Mouse (Mus musculus): ENCODE results near the gene Zfp36l2.
"Not testable (repeated sequence)": the region's sequence is repeated elsewhere in the genome, so short reads cannot be mapped to it uniquely, and the experiment has no call there.

The Zfp36l2 gene

DNA sequence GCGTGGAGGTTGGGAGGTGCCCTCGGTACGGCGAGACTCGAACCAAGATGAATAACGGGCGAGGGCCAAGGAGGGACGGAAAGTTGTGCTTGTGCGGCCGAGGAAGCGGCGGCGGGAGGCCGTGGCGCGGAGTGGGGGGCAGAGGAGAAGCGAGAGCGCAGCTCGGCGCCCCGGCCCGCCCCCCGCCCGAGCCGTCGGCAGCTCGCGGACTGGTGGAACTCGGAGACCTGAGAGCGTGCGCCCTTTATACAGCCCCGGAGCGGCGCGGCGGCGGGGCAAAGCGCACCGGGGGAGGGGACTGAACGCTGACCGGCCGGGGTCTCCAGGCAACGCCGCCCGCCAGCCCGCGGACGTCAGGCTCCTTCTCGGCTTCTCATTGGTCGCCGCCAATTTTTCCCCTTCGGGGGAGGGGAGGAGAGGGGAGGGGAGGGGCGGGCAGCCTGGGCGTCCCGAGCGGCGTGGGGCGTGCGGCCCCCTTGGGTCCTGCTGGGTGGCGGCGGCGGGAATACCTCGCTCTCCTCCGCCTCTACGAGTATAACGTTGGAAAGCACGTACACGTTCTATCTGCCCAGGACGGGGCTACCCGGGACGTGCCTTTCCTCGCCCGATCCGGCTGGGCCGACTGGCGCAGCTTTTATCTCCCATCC is at the start of gene Zfp36l2:
TSS of gene Zfp36l2 (minus strand) at position 221 of the 647 bp plus-strand sequence.
- peak; percentile 97 for DNase-seq

DNA sequence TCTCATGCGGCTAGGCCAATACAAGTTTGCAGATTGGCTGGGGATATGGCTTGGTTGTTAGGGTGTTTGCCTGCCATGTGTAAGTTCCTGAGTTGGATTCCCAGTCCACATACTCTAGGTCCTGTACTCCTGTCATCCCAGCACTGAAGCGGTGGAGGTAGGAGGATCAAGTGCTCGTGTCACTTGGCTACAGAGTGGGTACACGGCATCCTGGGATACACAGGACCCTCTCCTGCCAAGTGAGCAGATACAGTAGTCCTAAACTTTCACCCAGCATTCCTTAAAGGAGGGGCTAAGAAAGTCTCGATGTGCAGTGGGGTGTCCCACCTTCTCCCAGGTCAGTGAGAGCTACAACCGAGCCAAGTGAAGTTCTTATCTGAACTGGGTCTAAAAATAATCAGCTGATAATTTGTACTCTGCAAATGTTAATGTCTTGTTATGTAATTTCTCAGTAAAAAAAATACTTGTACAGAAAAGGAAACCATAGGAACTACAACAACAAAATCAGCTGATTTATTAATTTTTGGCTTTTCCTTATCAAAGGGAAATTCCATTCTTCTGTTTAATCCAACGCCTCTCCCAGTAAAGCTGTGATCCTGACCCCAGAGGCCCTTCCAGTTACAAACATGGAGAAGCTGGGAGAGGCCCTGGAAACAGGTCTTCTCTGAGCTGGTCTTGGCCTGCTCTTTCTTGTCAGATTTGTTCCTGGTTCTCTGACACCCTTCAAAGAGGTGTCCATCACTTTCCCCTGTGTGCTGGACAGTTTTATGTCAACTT is 49.2 kb upstream of the Zfp36l2 start:
- DNase-seq, result no peak

DNA sequence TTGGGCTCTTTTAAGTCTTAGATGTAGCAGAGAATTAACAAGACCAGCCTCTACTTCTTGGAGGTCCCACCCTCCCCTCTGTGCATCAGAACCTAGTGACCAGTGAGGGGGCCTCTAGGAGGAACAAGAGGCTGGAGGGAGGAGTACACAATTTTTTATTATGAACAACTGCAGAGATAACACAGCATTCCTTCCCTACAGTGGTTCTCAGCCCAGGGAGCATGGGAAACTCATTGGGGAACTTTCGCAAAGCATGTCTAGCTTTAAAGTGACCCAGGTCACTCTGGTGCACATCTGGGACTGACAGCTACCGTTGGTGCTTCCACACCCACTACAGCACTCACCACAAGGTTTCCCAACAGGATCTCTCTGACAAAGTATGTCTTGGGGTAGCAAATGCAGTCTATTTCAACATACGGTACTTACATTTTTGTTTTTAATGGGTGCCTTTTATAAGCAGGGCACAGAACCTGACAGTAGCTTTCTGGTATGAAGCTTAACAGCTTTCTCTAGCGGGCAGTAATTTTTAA is 47.7 kb upstream of the Zfp36l2 start:
- no peak for DNase-seq

DNA sequence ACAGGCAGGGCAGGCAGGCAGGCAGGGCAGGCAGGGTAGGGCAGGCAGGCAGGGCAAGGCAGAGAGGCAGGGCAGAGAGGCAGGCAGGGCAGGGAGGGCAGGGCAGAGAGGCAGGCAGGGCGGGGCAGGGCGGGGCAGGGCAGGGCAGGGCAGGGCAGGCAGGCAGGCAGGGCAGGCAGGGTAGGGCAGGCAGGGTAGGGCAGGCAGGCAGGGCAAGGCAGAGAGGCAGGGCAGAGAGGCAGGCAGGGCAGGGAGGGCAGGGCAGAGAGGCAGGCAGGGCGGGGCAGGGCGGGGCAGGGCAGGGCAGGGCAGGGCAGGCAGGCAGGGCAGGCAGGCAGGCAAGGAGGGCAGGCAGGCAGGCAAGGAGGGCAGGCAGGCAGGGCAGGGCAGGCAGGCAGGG is 47.0 kb upstream of the Zfp36l2 start:
- not testable (repeated sequence) for DNase-seq

DNA sequence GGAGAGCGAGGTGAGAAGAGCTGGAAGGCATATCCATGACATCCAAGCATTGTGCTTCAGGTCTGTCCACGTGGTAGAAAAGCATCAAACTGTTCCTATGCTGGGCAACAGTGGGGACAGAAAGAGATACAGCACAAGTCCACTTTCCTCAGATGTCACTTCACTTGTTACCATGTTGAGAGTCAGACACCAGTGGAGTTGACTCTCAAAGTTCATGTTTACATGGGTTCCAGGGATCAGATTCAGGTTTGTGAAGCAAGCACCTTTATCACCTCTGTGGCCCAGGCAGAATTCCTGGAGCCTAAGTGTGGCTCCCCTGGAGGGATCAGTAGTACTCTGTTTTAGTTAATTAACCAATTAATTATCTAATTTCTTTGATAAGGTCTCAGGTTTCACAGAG is 46.0 kb upstream of the Zfp36l2 start:
- DNase-seq, result no peak

DNA sequence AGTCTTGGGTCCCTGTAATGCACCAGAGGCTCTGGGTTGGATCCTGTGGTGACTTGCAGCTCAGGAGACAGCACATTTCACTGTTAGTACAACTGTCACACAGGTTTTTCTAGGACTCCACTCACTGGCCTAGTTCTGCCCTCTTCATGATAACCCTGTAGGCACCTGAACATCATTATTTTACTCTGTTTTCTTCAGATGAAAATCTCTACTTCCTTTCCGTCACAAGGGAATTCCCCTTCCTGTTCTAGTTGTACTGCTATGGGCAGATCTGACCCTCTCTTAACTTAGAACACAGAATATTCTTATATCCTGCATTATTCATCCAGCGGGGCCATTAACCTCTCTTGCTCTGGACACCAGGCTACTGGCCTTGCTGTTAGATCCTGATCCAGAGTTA is 43.6 kb upstream of the Zfp36l2 start:
- DNase-seq, result no peak

DNA sequence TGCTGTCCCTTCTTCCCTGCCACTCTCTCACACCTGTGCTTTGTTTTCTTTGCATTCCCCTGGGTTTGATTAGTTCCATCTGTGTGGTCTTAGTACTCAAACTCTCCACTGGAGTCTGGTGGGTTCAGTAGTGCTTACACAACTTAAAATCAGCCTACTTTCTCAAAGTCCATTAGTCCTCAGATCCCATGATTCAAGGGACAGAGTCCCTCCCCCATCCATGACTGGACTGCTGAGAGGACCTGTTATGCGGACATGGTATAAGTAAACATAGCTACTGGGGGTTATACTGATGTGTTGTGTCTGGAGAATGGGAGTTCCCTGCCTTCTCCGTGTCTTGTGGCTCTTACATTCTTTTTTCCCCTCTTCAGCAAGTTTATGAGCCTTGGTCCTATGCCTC is 40.5 kb upstream of the Zfp36l2 start:
- DNase-seq, result peak; percentile 45

DNA sequence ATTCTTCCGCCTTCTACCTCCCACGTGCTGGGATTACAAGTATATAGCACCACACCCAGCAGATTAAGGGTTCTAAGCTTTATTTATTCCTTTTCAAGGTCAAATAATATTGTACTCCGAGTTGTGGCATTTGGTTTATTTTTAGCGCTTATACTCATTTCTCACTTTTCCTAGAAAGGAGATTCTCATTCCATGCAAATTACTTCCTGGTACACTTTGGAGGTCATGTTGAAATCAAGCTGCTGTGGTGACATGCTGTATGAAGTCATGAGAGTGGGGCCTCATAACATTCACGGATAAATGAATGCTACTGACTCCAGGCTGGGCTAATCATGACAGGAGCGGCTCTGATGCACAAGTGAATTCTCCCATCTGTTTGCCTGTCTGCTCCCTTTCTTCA is 38.9 kb upstream of the Zfp36l2 start:
- no peak for DNase-seq

DNA sequence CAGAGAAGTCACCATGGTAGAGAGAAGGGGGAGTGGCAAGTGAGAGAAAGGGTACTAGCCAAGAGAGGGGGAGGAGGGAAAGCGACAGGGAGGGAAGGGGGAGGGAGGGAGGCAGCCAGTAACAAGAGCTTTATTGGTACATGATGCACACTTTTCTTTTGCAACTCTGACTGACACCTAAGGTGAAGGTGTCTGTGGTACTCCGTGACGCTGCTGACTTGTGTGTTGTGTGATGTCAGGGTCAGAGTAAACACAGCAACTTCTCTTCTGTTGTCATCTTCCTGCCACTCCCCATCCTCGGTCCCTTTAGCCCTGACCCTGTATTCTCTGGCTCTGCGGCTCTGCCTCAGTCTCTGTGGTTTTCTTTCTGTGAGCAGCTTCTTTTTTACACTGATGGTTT is 38.5 kb upstream of the Zfp36l2 start:
- DNase-seq, result no peak

DNA sequence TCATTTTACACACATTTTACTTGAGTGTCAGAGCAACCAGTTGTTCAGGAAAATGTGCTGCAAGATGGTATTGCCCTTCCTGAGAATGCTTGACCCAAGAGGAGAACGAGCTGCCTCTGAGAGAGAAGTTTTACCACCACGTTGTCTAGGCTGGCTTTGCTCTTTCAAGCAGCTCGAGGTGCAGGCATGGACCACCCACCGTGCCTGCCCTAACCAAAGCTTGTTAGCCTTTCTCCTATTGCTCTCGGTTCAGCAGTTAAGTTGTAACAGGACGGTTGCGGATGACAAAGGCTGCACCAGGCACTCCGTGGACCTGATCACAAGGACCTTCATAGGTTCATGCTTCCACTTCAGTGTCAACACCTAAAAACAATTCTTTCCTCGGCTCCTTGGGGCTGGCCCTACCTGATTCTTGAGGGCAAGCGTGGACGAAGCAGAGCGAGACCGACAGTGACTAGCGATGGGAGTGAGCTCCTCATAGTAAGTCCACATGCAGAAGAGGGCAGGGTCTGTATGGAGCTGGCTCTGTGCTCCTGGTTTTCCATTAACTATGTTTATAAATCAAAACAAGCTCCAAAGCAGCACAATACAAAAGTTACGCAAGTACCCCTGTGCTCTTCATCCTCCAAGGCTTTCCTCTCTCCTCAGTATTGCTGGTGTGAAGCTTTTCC is 36.6 kb upstream of the Zfp36l2 start:
- peak; percentile 49 for DNase-seq

DNA sequence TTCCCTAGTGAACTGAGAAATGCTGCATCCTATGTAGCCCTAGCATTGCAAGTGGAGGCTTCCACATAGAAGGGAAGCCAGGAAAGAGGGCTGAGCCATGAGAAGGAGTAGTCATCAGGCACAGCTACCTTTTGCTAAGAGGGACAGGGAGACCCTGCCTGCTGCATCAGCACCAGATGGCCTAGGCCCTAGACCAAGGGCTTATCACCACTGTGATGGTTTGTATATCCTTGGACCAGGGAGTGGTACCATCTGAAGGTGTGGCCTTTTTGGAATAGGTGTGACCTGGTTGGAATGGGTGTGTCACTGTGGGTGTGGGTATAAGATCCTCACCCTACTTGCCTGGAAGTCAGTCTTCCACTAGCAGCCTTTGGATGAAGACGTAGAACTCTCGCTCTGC is 31.1 kb upstream of the Zfp36l2 start:
- not testable (repeated sequence) for DNase-seq

DNA sequence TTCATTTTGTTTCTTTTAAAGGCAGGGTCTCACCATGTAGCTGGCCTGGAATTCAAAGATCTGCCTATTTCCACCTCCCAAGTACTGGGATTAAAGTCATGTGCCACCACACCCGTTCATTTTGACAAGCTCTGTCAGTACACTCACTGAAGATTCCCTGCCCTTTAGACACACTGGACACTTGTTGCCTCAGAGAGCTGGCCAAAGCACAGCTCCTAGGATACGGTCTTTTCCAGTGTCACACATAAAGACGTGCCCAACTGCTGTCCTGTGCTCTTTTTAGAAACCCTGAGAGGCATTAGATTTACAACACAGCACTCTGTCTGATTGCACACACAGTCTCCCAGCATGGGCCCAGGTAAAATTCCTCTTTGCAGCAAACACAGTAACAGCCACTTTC is 29.9 kb upstream of the Zfp36l2 start:
- no peak for DNase-seq

DNA sequence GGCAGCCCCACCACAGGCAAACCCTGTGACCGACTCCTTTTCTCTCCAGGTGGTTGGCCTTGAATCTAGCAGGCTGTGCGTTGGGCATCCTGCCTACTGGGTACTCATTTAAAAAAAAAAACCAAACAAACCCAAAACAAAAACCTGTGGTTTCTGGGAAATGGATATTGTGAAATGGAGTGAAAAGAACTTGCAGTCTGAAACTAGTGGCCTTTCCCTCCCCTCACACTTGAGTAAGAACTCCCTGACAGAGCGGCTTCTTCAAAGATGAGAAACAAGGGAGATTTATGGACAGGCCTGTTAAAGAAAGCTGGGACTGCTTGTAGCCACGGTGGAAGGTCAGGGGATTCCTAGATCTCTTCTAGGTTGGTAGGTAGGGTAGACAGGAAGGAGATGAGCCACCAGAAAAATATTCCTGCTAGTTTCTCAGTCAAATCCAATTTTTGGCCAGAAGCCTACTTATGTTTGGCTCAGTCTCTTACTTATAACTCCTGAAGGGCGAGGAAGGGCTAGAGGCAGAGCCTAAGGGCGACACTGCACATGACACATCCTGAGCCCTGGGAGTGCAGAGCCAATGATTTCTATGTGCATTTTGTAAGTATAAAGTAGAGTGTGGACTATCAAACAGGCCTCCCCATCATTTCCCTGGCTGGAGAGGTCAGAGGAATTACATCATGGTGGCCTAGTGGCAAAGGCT is 27.7 kb upstream of the Zfp36l2 start:
- DNase-seq, result no peak

DNA sequence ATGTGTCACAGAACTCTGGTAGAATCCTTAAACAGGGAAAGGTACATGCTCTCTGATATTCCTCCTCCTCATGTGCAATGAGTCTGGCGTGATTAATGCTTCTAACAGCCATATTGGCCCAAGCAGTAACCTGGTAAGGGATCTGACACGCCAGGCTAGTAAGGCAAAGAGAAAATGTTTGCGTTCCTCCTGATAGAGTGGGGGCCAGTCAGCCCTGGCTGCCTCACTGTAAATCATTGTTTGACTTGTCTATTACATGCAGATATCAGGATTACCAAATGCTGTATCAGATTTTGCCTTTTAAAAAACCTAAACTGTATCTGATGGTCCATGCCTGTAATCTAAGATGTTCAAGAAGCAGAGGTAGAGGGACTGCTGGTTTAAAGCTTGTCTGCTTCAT is 25.7 kb upstream of the Zfp36l2 start:
- DNase-seq, result no peak

DNA sequence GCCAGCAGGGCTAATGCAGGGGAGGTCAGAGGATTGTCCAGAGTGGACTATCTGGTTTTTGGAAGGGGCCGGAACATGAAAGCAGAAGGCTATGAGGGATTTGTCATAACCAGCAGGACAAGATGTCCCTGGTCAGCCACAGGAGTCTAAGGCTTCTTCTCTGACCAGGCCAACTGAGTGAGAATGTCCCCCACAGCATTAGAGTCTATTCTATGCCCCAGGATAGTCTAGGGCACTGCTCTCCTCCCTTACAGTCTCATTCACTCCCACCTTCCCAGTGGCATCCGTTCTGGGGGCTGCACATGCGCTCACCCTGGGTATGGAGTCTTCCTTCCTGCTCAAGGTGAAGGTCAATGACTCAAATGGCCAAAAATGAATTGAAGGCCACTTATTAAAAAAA is 19.9 kb upstream of the Zfp36l2 start:
- no peak for DNase-seq

DNA sequence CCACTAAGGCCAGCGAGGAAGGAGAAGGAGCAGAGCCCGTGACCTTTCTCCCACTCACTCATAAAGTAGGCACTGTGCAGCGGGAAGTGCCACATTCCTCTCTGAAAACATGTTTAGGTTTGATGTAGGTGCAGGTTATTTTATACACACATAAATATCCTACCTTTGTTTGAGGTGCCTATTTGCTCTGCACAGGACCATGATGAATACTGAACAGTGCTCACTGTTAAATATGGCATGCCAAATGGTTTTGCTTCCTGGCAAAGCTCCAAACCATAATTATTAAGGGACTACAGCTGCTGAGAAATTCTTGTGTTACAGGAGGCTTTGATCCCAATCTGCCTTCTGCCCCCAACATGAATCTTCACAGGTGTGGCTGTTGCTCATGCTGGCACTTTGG is 18.5 kb upstream of the Zfp36l2 start:
- no peak for DNase-seq

DNA sequence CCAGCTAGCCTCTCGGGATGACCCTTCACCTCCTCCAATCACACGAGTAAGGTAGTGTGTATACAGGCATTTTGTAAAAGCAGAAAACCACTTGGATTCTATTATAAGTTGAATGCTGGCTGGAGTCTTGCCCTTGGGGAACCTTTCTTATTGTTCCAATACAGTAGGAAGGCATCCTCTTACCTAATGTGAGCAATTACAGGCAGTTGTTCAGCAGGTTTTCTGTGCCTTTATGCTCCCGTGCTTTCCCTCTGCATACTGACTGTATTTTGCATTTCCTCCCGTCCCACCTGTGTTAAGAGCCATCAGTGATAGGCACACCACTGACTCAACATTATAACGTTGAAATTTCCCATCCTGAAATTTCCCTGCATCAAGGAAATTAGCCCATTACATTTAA is 17.2 kb upstream of the Zfp36l2 start:
- no peak for DNase-seq

DNA sequence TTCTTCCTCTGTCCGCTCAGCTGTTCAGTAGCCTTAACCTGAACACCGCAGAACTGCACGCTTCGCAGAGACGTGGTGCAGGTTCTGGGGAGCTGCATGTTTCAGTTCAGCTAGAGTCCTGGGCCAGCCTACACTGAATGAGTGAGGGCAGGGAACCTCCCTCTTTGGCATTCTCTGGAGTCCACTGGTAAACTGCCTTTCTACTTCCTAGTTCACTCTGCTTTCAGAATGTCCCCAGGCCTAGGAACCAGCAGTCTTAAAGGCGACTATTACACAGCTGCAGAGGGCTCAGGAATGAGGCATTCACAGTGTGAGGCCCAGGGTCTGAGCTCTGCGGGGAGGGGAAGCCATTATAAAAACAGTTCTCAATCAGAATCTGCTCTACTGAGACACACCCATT is 15.6 kb upstream of the Zfp36l2 start:
- DNase-seq, result no peak

DNA sequence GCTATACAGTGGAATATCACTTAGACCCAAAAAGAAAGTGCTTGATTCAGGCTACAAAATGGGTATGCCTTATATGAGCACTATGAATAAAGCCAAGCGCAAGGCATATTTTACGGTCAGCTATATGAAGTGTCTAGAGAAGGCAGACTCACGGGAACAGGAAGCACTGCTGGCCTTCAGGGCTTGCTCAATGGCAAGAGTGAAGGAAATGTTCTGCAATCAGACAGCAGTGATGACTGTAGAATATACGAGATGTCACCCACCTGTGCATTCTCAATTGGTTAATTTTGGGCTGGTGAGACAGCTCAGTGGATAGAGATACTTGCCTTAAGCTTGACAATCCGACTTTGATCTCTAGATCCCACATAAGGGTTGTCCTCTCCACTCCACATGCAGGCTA is 13.4 kb upstream of the Zfp36l2 start:
- DNase-seq, result no peak

DNA sequence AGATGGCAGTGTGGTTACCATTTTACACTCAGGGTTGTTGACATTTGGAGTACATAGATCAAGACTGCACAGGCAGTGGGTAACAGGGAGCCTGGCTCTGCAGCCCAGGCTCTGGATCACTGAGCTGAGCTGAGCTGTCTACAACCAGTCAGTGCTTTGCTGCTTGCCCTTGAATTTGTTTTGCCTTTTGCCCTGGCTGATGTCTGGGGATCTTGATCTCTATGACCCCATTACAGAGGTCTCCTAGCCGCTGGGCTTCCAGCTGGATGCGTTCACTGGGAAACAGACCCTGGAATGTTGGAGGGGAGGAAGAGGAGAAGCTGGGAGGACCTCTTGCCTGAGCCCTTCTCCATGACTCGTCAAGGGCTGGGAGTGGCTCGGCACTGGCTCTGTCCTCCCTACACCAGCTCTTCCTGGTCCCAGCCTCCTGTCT is 10.2 kb upstream of the Zfp36l2 start:
- peak; percentile 66 for DNase-seq

DNA sequence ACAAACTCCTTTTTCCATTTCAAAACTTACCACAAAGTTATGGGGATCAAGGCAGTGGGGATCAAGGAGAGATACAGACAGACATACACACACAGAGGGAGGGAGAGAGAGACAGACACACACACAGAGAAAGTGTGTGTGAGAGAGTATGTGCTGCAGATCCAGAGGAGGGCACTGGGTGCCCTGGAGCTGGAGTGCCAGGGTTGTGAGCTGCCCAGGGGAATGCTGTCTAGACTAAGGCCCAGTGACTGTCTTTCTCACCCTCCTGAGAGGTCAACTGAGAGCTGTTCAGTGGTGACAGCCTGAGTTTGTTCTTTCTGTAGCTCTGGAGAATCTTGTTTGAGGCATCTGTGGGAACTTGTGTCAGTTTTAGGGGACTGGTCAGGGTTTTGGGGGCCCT is 8.6 kb upstream of the Zfp36l2 start:
- no peak for DNase-seq

DNA sequence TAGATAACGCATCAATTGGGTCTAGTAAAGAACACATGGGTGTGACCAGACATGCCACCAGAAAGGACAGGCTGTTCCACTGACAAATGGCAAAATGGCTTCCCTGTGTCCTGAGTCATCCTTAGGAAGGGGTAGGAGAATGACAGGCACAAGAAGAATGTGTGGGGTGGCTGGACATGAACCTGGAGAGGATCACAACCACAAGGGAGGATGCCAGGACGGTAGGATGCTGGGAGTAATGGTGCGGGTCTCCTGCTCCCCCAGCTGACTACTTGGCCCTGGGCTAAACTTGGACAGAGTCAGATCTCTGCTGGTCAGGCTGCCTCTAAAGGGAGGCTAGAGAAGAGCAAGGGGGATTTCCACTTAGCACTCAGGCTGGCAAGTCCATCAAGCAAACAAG is 8.1 kb upstream of the Zfp36l2 start:
- DNase-seq, result no peak

DNA sequence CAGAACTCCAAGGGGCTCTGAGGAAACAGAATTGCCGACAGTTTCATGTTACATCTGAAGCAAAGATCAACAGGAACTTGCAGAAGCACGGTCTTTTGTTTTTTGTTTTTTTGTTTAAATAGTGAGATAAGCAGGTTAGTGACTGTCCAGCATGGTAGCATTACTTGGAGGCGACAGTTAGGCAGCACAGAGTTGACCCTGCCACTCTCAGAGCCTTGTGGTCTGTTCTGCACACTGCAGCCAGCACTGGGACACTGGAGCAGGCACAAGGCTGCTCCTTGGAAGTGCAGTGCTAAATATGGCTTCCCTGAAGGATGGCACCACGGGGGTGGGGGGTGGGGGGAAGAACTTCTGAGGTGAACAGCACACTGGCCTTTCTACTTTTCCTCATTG is 7.3 kb upstream of the Zfp36l2 start:
- no peak for DNase-seq
